Mouse (Mus musculus) heart, postnatal 25 days (tissue): ENCODE measurements around the gene Gramd1a. TPM values are rescaled to one million over a fixed set of nuclear protein-coding genes. Genes with fewer than 3 reads are reported as not detected.

Experiments
- DNase-seq: peaks from one replicate; pipeline ENCODE4 v3.0.0; 2022; ENCODE audit warnings: low spot score
- intact Hi-C: fragments of 180-260 bp; cut with DNase I; formaldehyde crosslinking; loops from one replicate; pipeline ENCODE4 v1.15.1; 2025
- total RNA-seq, 2 experiments: library from RNA; stranded (reverse); gene quantifications; 2 replicates each; pipeline ENCODE4 v1.2.3; 2021

Gramd1a gene
- total RNA-seq, 2 experiments from 2014 or later = 25.7 to 30.0 TPM

DNA sequence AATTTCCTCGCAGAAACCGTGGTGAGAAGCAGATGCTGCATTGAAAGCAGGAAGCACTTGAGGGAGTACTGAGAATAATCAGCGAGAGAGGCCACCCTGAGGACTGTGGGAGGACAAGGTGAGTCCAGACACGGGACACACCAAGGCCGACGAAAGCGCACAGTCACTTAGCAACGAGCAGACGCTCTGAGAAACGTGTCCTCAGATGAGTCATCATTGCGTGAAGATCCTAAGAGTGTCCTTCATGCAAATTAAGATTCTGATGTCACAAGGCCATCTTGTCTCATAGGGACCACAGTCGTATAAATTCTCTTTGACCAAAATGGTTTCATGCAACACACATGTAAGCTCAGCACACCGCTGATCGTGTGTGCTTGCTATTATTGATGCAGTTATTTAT lies 54.9 kb downstream of the Gramd1a start:
- intact Hi-C loops = no loop called here

GRCm38 (mm10) chr7:31099612-31099982 lies 56.1 kb downstream of the Gramd1a start:
- no peak for DNase-seq
- intact Hi-C loops = no loop called here

More for the DNA sequence above, 54.9 kb downstream of the Gramd1a start:
- no peak for DNase-seq

- no peak for DNase-seq
- intact Hi-C loops = no loop called here
Observed at GRCm38 (mm10) chr7:31098697-31099611, 56.7 kb downstream of the Gramd1a start.

GRCm38 (mm10) chr7:31097583-31098248 lies 58.0 kb downstream of the Gramd1a start:
- DNase-seq = peak; percentile 82
- intact Hi-C loops = loop anchor here (1.0 to 2.0 kb wide), 2 partner anchors 19 to 38 kb away; partner anchors contain the start of gene Lgi4

GRCm38 (mm10) chr7:31096892-31097564 lies 58.7 kb downstream of the Gramd1a start:
- no peak for DNase-seq
- intact Hi-C loops = loop anchor here (1.0 to 2.0 kb wide), 2 partner anchors 18 to 38 kb away; partner anchors contain the start of gene Lgi4

DNA sequence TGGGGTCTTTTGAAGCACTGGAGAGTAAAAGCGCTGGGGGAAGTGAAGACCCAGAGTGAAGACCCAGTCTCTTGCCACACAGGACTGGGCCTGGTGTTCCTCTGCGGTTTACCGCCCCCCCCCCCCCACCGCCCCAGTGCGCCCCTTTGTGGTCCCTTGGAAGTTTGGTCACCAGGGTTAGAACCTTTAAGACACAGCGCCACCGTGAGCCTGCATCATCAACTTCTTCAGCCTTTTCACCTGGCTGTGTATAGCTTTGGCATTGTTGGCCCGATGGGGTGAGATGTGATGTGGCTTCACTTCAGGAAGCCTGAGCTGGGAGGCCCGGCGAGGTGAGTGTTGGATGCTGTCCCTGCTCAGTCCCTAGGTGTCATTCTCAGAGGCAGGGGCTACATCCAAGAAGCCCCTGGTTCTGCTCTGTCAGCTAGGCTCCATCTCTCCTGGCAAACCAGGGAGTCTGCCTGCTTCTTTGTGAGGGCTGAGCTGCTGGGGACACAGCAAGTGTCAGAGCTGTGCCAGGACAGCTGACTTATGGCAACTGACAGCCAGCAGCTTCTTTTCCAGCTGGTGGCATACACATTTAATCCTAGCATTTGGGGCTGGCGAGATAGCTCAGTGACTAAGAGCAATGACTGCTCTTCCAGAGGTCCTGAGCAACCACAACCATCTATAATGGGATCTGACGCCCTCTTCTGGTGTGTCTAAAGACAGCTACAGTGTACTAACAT lies 60.8 kb downstream of the Gramd1a start:
- DNase-seq = no peak
- intact Hi-C loops = no loop called here

- intact Hi-C loops = no loop called here
- DNase-seq = no peak
Observed at GRCm38 (mm10) chr7:31089721-31090120, 66.0 kb downstream of the Gramd1a start.

GRCm38 (mm10) chr7:31088206-31088605 lies 67.5 kb downstream of the Gramd1a start:
- intact Hi-C loops = no loop called here
- DNase-seq = no peak

GRCm38 (mm10) chr7:31087262-31087661 lies 68.4 kb downstream of the Gramd1a start:
- no peak for DNase-seq
- intact Hi-C loops = no loop called here

DNA sequence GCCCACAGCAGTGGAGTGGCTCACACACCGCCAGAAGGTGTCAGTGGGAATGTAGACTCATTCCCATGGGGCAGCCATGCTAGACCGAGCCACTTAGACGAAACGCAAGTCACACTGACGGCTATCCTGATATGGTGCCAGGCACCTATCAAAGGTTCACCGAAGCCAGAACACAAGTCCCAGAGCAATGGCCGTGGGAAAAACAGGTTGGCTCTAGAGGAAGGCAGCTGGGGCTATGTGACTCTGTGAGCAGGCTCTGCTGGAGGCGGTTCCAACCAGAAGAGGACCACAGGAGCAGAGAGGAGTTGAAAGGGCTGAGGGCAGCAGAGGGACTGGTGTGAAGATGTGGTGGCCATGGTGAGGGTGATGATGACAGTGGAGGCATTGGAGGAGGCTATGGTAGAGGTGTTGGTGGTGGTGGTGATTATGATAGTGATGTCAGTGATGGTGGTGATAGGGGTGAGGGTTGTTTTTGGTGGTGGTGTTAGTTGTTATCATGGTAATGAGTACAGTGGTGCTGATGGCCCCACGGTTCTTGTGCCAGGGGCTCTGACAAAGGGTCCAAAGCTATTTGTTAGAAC lies 69.4 kb downstream of the Gramd1a start:
- intact Hi-C loops = no loop called here
- no peak for DNase-seq

GRCm38 (mm10) chr7:31085171-31085570 lies 70.5 kb downstream of the Gramd1a start:
- DNase-seq = peak; percentile 55
- intact Hi-C loops = no loop called here

DNA sequence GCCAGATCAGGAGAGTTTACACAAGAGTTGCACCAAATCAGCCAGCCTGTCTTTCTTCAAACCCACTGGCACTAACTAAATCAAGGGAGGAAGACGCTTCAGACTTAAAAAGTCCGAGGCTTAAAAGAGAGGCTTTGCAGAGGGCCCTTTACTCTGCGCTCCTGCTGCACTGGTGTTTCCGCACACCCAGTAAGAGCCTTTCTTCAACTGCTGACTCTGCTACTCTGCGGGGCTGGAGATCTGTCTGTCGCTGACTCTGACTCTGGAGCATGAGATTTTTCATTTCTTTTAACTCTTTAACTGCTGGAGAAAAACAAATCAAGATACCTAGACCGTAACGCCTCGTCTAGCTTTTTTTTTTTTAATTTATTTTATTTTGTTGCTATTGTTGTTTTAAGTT lies 71.6 kb downstream of the Gramd1a start:
- intact Hi-C loops = no loop called here

GRCm38 (mm10) chr7:31082831-31083588 lies 72.7 kb downstream of the Gramd1a start:
- intact Hi-C loops = no loop called here
- peak; percentile 79 for DNase-seq

More for the DNA sequence above, 71.6 kb downstream of the Gramd1a start:
- DNase-seq = no peak

DNA sequence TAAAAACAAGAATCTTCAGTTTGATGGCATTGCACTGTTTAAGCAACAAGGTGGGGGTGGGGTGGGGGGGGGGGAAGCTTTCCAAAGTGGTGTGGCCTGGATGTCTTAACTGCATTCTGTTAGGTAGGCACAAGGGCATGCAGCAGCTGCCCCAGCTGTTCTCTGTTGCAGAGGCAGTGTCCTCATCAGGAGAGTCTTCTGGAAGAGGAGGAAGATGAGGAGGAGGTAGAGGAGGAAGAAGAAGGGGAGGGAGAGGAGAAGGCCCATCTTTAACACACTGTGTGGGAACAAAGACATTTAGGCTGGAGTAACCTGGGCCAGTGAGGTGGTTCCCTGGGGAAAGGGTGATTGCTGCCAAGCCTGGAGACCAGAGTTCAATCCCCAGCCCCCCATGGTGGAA lies 73.6 kb downstream of the Gramd1a start:
- no peak for DNase-seq
- intact Hi-C loops = no loop called here

DNA sequence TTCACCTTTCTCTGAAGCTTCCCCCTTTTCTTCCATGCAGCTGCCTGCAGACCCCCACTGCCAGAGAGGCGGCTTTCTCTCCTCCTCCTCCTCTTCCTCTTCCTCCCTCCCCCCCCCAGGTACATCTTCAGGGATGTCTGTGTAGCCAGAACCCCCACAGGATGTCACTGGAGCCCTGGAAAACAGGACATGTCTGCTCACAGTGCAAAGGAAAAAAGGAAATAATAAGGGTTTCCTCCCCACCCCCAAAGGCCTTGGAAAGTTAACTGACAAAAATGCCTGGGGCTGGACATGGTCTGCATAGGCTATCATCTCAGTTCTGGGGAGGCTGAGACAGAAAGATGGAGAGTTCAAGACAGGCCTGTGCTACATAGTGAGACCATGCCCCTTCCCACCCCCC lies 74.6 kb downstream of the Gramd1a start:
- no peak for DNase-seq
- intact Hi-C loops = no loop called here

- intact Hi-C loops = no loop called here
- no peak for DNase-seq
Observed at GRCm38 (mm10) chr7:31080611-31081010, 75.1 kb downstream of the Gramd1a start.
